Mouse (Mus musculus) liver, embryonic 15.5 days (tissue): Measurements from ENCODE around the gene Camkmt. TPM values are rescaled to one million over a fixed set of nuclear protein-coding genes. Genes with fewer than 3 reads are reported as not detected.

Source experiments
- ATAC-seq: fragments of 200-750 bp; cut with Nextera tagmentation; 2 replicates; pipeline ENCODE4 v1.8.0; 2017; ENCODE audit warnings: moderate number of reproducible peaks, mild to moderate bottlenecking, moderate library complexity; ENCODE audit not compliant: insufficient read depth
- H3K27ac ChIP-seq: fragments of 300-500 bp; sonication (generic); replicated peaks from 2 replicates; pipeline ENCODE4 v1.5.1; 2015; ENCODE audit warnings: mild to moderate bottlenecking, inconsistent platforms
- H3K27me3 ChIP-seq: fragments of 300-500 bp; sonication (generic); 2 replicates; pipeline ENCODE4 v1.6.1; 2015; ENCODE audit warnings: mild to moderate bottlenecking, inconsistent platforms
- H3K36me3 ChIP-seq: fragments of 300-500 bp; sonication (generic); replicated peaks from 2 replicates; pipeline ENCODE4 v1.6.1; 2015; ENCODE audit warnings: moderate library complexity, mild to moderate bottlenecking, inconsistent platforms
- H3K4me1 ChIP-seq: fragments of 300-500 bp; sonication (generic); replicated peaks from 2 replicates; pipeline ENCODE4 v1.6.1; 2015; ENCODE audit warnings: inconsistent platforms
- H3K4me2 ChIP-seq: fragments of 300-500 bp; sonication (generic); 2 replicates; pipeline ENCODE4 v1.6.1; 2015; ENCODE audit warnings: moderate library complexity, mild to moderate bottlenecking, inconsistent platforms
- H3K4me3 ChIP-seq: fragments of 300-500 bp; sonication (generic); replicated peaks from 2 replicates; pipeline ENCODE4 v1.5.1; 2015; ENCODE audit warnings: mild to moderate bottlenecking, inconsistent platforms
- H3K9ac ChIP-seq: fragments of 300-500 bp; sonication (generic); 2 replicates; pipeline ENCODE4 v1.6.1; 2015; ENCODE audit warnings: moderate library complexity, mild to moderate bottlenecking, inconsistent platforms
- H3K9me3 ChIP-seq: fragments of 300-500 bp; sonication (generic); replicated peaks from 2 replicates; pipeline ENCODE4 v1.6.1; 2016; ENCODE audit warnings: inconsistent platforms
- WGBS: fragments of 180-500 bp; shearing (Covaris S2); methylation state at CpG from one replicate; pipeline ENCODE4 v1.1.7; 2015; ENCODE audit warnings: mixed read lengths; ENCODE audit not compliant: insufficient replicate concordance; 5-methylcytosine and 5-hydroxymethylcytosine counted together
- polyA plus RNA-seq: library from polyadenylated mRNA; unstranded; fragments of >200 nt; fragmentation: Nextera tagmentation; extraction: Ambion mirVana; gene quantifications from 2 replicates; pipeline ENCODE4 v1.2.1, GENCODE M21; 2015

Camkmt gene
- polyA plus RNA-seq, 1 experiment from 2014 or later = 2.7 TPM

GRCm38 (mm10) chr17:85343435-85343834 lies 253.1 kb downstream of the Camkmt start:
- Histone ChIP-seq H3K27me3 (no peaks in the 10 kb centered on the region), H3K9me3 (no peaks in the 10 kb centered on the region), H3K9ac (no peak overlapping the region), H3K4me3 (no peak overlapping the region), H3K4me1 (no peaks in the 10 kb centered on the region), H3K4me2 (no peak overlapping the region), H3K36me3 (no peaks in the 10 kb centered on the region), H3K27ac (no peak overlapping the region)
- WGBS = 74% methylated on average over 13 of the region's 13 CpGs
- ATAC-seq = no peak

DNA sequence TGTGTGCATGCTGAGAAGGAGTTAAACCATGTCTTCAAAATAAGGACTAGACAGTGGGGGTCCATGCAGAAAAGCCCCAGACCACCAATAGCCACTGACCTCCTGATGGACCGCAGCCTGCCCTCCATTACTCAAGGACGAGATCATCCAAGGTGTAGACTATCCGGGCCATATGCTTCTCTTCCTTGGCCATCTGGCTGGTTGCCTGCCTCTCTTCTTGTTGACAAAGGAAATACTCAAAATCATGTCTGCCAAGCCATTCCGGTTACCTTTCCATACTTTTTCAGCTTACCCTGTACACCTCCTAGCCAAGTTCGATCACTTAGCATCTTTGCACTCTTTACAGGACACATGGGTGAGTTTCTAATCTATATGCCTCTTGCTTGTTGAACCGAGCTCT lies 256.3 kb downstream of the Camkmt start:
- WGBS = 61% methylated on average over 6 of the region's 6 CpGs
- no peak overlapping the region for H3K4me2 ChIP-seq
- no peak for ATAC-seq

GRCm38 (mm10) chr17:85349331-85349935 lies 259.1 kb downstream of the Camkmt start:
- ATAC-seq = no peak
- H3K27me3 ChIP-seq = no peaks in the 10 kb centered on the region
- H3K27ac ChIP-seq = no peak overlapping the region
- WGBS = 62% methylated on average over 8 of the region's 8 CpGs
- no peaks in the 10 kb centered on the region for H3K4me1 ChIP-seq
- H3K9me3 ChIP-seq = no peaks in the 10 kb centered on the region
- no peaks in the 10 kb centered on the region for H3K36me3 ChIP-seq
- no peak overlapping the region for H3K4me3 ChIP-seq
- H3K9ac ChIP-seq = no peak overlapping the region
- H3K4me2 ChIP-seq = no peak overlapping the region

More for the DNA sequence above, 256.3 kb downstream of the Camkmt start:
- Histone ChIP-seq H3K36me3 (no peaks in the 10 kb centered on the region), H3K27ac (no peak overlapping the region), H3K4me1 (no peaks in the 10 kb centered on the region), H3K9me3 (no peaks in the 10 kb centered on the region), H3K27me3 (no peaks in the 10 kb centered on the region), H3K4me3 (no peak overlapping the region), H3K9ac (no peak overlapping the region)

- no peak for ATAC-seq
Observed at GRCm38 (mm10) chr17:85351301-85351700, 260.9 kb downstream of the Camkmt start.

GRCm38 (mm10) chr17:85352731-85353130 lies 262.4 kb downstream of the Camkmt start:
- H3K27ac ChIP-seq = no peak overlapping the region
- no peaks in the 10 kb centered on the region for H3K36me3 ChIP-seq
- H3K9me3 ChIP-seq = no peaks in the 10 kb centered on the region
- H3K27me3 ChIP-seq = no peaks in the 10 kb centered on the region
- no peak overlapping the region for H3K4me2 ChIP-seq
- H3K4me3 ChIP-seq = no peak overlapping the region
- H3K4me1 ChIP-seq = no peaks in the 10 kb centered on the region
- no peak for ATAC-seq
- H3K9ac ChIP-seq = no peak overlapping the region
- 68% methylated on average over 7 of the region's 7 CpGs for WGBS

More at GRCm38 (mm10) chr17:85351301-85351700, 260.9 kb downstream of the Camkmt start:
- Histone ChIP-seq H3K4me3 (no peak overlapping the region), H3K9ac (no peak overlapping the region), H3K27ac (no peak overlapping the region), H3K9me3 (no peaks in the 10 kb centered on the region), H3K27me3 (no peaks in the 10 kb centered on the region), H3K4me1 (no peaks in the 10 kb centered on the region), H3K36me3 (no peaks in the 10 kb centered on the region), H3K4me2 (no peak overlapping the region)
- WGBS = 73% methylated on average over 8 of the region's 8 CpGs

DNA sequence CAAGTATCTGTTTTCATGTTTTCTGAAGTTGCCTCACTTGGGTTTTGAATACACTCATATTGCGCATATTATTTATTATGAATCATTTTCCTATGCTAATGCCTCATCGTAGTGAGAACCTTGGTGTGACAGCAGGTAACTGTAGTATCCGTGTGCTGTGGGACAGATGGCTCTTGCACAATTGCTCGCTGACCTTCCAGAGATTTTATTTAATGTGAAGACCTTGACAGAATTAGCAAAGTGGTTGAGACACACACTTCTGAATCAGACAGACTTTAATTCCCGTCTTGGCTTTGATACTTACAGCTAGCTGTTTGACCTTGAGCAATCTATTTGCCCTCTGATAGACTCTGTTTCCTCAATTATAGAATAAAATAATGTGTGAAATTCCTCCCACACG lies 262.8 kb downstream of the Camkmt start:
- Histone ChIP-seq H3K9me3 (no peaks in the 10 kb centered on the region), H3K4me1 (no peaks in the 10 kb centered on the region), H3K36me3 (no peaks in the 10 kb centered on the region), H3K9ac (no peak overlapping the region), H3K4me3 (no peak overlapping the region), H3K4me2 (no peak overlapping the region), H3K27ac (no peak overlapping the region), H3K27me3 (no peaks in the 10 kb centered on the region)
- 72% methylated on average over 6 of the region's 6 CpGs for WGBS
- no peak for ATAC-seq

DNA sequence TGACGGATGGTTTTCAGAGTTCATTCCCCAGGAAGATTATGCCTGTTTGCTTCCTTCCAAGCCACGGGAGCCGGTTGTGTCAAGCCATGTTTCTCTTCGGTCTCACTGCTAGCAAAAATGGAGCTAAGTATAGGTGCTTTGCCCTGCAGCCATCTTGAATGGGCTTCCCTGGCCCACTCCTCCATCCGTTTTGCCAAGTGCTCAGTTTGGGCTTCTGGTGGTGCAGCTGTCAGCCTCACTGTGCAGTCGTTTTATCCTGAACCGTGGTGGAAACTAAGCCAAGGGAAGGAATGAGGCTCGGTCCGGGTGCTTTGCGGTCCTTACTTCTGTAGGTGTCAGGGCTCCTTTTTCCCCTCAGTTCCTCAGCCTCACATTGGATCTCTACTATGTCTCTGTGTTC lies 263.3 kb downstream of the Camkmt start:
- no peak overlapping the region for H3K9ac ChIP-seq
- no peak for ATAC-seq
- WGBS = 76% methylated on average over 10 of the region's 10 CpGs
- no peak overlapping the region for H3K4me3 ChIP-seq
- no peak overlapping the region for H3K27ac ChIP-seq
- H3K9me3 ChIP-seq = no peaks in the 10 kb centered on the region
- no peak overlapping the region for H3K4me2 ChIP-seq
- H3K4me1 ChIP-seq = no peaks in the 10 kb centered on the region
- H3K36me3 ChIP-seq = no peaks in the 10 kb centered on the region
- H3K27me3 ChIP-seq = no peaks in the 10 kb centered on the region

DNA sequence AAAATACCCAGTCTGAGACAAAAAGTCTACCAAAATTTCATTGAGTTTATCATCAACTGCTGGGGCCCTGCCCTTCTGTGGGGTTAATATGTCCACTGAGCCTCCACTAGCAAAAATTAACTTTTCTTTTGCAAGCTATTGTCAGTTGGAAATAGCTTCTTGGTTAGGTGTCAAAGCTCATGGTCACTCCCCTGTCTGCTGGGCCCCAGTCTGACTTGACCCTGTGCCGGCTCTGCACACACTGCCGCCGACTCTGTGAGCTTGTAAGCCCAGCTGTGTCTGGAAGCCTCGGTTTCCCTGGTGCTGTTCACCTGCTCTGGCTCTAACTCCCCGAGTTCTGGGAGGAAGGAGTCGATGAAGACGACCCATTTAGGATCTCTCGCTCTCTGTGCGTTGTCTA lies 265.0 kb downstream of the Camkmt start:
- Histone ChIP-seq H3K4me3 (no peak overlapping the region), H3K36me3 (no peaks in the 10 kb centered on the region), H3K9ac (no peak overlapping the region), H3K27ac (no peak overlapping the region), H3K4me2 (no peak overlapping the region), H3K4me1 (no peaks in the 10 kb centered on the region), H3K9me3 (no peaks in the 10 kb centered on the region), H3K27me3 (no peaks in the 10 kb centered on the region)
- no peak for ATAC-seq
- 67% methylated on average over 9 of the region's 9 CpGs for WGBS

DNA sequence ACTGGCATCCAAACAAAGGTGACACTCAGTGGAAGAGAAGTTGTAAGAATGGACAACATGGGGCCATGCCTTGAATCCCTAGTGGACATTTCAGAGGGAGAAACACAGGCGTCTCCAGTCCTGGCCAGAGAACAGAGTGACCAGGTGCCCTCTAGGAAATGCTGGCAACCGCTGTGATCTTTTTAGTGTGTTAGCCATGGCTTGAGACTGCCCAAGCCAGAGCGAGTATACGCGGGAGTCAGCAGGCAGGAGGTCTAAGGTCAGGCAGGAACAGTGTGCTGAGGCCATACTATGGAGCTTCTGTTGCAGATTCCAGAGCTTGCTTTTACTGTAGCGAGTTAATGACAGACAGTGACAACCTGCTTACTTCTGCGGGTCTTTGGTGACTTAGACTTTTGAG lies 270.7 kb downstream of the Camkmt start:
- ATAC-seq = no peak
- Histone ChIP-seq H3K4me3 (no peak overlapping the region), H3K27me3 (no peaks in the 10 kb centered on the region), H3K36me3 (no peaks in the 10 kb centered on the region), H3K4me2 (no peak overlapping the region), H3K9me3 (no peaks in the 10 kb centered on the region), H3K4me1 (no peaks in the 10 kb centered on the region), H3K9ac (no peak overlapping the region), H3K27ac (no peak overlapping the region)
- WGBS = 64% methylated on average over 7 of the region's 7 CpGs

- WGBS = 75% methylated on average over 5 of the region's 5 CpGs
- Histone ChIP-seq H3K36me3 (no peaks in the 10 kb centered on the region), H3K4me1 (no peaks in the 10 kb centered on the region), H3K4me2 (no peak overlapping the region), H3K9ac (no peak overlapping the region), H3K27ac (no peak overlapping the region), H3K27me3 (no peaks in the 10 kb centered on the region), H3K4me3 (no peak overlapping the region), H3K9me3 (no peaks in the 10 kb centered on the region)
- ATAC-seq = no peak
Observed at GRCm38 (mm10) chr17:85367319-85367718, 277.0 kb downstream of the Camkmt start.

DNA sequence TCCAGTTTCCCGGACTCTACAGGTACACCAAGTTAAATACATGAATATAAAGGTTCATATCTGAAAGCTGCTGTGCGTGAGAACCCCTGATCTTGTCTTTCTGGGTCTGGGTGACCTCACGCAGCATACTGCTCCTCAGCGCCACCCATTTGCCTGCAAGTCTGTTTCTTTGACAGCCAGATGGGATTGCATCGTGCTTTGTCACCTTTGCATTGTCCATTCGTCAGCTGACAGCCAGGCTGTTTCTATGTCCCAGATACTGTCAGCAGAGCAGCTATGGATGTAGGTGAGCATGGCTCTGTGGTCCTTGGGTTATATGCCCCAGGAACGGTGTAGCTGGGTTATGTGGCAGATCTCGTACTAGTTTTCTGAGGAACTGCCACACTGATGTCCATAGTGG lies 278.4 kb downstream of the Camkmt start:
- no peak for ATAC-seq
- H3K4me1 ChIP-seq = no peaks in the 10 kb centered on the region
- H3K9me3 ChIP-seq = no peaks in the 10 kb centered on the region
- no peaks in the 10 kb centered on the region for H3K36me3 ChIP-seq
- H3K27ac ChIP-seq = no peak overlapping the region
- H3K9ac ChIP-seq = no peak overlapping the region
- H3K27me3 ChIP-seq = no peaks in the 10 kb centered on the region
- no peak overlapping the region for H3K4me2 ChIP-seq
- H3K4me3 ChIP-seq = no peak overlapping the region
- 57% methylated on average over 8 of the region's 8 CpGs for WGBS

DNA sequence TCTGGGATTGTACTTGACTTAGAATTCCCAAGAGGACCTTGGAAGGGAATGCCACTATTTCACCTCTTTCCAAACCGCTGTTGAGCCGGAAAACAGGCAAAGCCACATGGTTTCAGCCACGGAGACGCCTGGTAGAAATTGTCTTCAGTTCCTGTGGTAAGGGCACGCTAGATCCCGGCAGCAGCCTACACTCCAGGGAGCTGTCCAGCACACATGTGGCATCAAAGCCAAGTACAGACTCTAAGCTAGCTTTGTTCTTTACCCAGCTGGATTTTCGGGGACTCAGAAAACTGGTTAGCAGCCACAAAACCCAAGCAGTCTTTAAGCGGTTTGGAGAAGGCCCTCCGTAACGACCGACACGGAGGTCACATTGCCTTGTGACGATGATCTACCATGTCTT lies 281.7 kb downstream of the Camkmt start:
- Histone ChIP-seq H3K9me3 (no peaks in the 10 kb centered on the region), H3K9ac (no peak overlapping the region), H3K4me3 (no peak overlapping the region), H3K36me3 (no peaks in the 10 kb centered on the region), H3K27me3 (no peaks in the 10 kb centered on the region), H3K4me1 (no peaks in the 10 kb centered on the region), H3K4me2 (no peak overlapping the region), H3K27ac (no peak overlapping the region)
- 68% methylated on average over 13 of the region's 13 CpGs for WGBS
- no peak for ATAC-seq
